Mouse (Mus musculus) c-Kit-positive CD71-positive TER-119-positive erythroid progenitor cells, embryonic 14.5 days (primary cell): ENCODE measurements at regions not wholly inside any gene's neighbourhood (a gene's known extent, or its start where the extent isn't known, plus 50 kb on each side); places are given as distances from the start of the nearest gene placed in this dataset.
"Not testable (repeated sequence)": the region's sequence is repeated elsewhere in the genome, so short reads cannot be mapped to it uniquely, and the experiment has no call there.

ENCODE experiments used
- DNase-seq: peaks from one replicate; pipeline ENCODE4 v3.0.0-alpha.2; 2013; ENCODE audit warnings: low spot score

DNA sequence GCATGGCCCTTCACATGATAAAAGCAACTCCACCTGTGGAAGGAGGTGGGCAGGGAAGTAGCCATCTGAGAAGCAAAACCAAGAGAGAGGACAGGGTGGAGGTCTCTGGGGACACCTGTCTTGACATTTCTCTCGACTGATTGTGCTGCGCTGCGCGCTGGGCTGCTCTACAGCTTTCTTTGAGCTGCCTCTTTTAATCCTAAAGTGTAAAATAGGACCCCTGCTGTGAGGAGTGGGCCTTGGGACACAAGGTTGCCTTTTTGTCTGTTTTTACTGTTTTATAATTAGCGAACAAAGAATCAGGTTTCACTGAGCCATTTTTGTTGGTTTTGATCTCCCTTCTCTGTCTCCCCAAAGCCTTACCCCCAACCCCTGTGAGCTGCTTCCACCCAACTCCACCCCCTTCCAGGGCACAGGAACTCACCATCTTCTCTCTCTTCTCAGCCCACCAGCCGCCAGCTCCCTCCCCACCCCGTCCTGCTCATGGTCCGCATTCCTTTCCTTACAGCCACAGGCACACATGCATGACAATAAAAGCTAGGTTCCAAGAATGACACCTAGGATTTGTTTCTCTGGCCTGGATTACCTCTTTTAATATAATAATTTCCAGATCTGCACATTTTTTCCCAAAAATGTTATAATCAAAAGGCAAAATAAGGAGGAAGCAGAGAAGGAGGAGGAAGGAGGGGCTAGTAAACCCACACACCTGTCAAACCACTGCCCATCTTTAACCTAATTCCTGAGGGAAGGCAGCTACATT is 57.3 kb downstream of the Cbln4 start:
- no peak for DNase-seq

DNA sequence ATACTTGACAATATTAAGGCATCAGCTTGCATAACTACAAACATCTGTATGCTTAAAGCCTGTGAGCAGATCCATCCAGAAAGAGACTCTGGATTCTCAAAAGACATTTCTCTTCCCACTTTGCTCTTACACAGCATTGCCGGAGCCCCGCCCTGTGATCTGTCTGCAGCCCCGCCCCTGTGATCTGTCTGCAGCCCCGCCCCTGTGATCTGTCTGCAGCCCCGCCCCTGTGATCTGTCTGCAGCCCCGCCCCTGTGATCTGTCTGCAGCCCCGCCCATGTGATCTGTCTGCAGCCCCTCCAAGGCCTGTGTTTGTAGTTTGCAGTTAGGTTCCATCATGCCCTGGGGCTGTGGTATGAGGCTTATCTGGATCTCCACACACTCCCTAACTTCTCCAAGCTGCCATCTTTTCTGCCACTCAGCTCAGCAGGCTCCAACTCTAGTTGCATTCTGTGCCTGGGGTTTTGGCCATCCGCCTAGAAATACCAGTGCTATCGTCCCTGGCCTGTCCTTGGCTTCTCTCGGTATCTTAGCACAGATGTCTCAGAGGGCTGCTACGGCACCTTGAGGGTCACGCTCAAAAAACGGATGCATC is 73.9 kb downstream of the Cbln4 start:
- DNase-seq: no peak

DNA sequence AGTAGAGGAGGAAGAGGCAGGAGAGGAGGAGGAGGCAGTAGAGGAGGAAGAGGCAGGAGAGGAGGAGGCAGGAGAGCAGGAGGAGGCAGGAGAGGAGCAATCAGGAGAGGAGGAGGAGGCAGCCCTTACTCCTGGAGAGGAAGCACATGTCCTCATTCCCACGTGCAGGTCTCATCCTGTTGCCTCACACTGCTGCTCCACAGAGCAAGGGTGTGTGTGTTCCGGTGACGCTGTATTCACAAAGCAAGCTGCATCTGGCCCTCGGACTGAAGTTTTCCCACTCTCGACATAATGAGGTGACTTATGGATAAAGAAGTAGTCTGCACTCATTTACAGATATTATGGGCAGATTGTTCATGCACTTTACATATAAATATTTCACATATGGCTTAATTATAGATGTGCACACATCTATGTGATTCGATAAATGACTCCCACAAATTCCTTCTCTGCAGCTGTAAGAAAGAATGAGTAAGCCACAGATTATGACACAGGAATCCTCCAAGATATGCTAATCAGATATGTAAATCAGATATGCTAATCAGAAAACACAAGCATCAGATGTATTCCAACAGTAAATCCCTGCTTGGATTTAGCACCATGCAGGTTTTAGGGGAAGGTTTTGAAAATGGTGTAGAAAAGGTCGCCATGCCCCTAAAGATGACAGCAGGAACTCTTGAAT is 96.6 kb downstream of the Cbln4 start:
- no peak for DNase-seq

DNA sequence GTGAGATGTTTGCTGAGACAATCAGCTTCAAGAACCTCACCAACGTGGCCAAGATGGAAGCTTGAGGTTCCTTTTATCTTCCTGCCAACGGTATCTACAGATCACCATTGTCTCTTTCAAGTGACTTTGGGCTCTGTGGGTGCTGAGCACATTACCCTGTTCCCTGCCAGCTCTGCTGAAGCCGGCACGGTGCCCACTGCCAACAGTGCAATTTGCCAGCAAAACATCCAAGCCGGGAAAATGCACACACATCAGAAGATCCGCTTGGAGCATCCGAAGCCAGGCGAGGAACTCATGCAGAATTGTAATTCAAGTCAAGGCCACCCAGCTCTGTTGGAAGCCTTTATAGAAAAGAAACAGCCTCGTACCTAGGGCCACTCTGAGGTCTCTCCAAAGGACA is 100.6 kb downstream of the Cbln4 start:
- DNase-seq: no peak

DNA sequence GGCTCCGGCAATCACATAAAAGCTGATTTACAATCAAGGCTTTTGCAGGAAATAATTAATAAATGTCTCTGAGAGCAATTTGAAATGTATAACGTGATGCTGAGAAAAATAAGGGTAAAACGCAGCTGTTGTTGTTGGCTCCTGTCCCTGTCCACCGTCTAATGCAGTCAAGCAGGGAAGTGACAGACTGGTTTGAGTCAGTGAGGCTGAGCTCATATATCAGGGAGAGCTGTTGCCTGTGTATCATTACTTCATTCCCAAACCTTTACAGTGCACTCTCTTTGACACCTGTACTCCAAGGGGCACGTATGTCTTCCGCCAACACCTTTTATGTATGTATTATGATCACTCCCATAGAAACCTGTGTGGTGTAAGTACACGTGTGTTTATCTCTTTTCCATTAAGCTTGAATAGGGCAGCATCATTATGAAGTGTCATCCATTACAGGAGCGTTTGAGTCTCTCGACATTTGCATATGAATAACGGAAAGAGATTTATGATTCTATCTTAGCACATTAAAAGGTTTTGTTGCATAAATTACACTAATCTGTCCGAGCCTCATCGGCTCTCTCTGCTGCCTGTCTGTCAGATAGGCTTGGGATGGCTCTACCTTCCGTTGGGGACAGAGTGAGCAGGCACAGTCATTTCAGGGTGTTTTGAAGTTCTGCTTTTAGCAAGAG is 107.5 kb downstream of the Cbln4 start:
- DNase-seq: no peak

DNA sequence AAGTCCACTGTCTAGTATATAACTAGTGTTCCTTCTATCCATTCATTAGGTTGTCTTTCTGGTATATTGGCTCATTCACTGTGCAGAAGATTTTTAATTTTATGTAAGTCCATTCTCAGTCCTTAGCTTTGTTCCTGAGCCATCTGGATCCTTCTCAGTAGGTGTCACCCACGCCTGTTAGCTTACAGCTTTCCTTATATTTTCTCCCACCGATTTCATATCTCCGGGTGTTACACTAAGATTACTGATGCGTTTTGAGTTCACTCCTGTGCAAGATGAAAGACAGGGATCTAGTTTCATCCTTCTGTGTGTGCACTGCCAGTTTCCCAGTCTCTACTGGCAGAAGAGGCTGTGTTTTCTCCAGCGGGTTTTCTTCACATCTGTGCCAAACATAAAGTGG is 122.3 kb downstream of the Cbln4 start:
- no peak for DNase-seq

DNA sequence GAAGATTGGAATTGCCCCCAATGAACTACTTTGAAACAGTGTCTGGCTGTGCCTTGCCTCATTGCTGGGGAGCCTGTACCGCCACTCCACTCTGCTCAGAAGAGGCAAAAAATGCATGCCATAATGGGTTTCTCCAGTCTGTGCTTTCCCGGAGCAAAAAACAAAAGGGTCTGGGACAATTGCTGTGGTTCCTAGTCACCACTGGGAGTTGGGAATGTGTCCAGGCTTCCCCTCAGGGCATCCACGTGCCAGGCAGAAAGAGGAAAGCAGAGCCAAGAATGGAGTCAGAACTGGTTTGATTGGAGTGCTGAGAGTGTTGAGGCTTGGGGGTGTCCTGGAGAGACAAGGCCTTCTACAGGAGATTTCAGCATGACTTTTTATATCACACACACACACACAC is 156.0 kb downstream of the Cbln4 start:
- no peak for DNase-seq

DNA sequence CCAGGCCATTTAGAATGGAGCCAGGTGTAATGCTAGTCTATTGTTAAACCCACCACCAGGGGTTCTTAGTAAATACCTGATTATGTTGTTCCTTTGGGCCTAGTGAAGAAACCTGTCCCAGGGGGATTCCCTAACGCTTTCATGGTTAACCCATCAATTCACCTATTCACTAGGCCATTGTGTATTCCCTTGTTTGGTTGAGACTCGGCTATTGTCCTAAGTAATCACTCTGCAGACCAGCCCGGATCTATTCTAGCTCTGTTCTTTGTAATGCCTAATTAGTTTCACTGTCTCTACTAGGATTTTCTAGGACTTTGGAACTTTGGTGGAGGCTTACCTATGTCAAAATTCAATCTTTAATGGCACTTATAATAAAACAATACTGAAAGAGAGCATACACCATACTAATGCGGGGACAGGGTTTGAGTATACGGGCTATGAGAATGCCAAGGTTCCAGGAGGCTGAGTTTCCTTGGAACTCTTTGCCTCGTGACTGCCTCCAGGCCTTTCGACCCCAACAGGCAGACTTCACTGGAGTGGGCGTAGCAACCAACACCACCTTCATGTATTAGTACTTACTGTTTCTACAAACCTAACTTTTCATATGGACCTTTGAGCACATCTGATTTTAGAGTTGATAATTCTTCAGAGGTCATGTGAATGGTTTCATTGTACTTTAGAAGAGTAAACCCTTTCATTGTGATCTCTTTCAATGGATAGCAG is 163.9 kb downstream of the Cbln4 start:
- not testable (repeated sequence) for DNase-seq

DNA sequence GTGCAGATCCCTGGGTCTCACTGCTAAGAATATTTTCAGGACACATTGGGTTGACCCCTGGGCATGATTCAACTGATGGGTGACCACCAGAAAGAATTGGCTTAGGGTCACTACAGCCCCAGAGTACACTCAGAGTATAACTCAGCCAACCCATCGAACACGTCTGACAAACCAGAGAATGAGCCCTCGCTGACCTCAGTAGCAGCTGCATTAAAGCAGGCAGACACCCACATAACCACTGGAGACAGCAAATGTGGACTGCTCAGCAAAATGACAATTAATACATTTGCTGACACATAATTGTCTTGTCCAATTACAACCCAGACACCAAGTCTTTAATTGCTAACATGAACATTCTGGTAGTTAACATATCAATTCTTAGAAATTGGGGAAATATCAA is 175.7 kb downstream of the Cbln4 start:
- DNase-seq: no peak

DNA sequence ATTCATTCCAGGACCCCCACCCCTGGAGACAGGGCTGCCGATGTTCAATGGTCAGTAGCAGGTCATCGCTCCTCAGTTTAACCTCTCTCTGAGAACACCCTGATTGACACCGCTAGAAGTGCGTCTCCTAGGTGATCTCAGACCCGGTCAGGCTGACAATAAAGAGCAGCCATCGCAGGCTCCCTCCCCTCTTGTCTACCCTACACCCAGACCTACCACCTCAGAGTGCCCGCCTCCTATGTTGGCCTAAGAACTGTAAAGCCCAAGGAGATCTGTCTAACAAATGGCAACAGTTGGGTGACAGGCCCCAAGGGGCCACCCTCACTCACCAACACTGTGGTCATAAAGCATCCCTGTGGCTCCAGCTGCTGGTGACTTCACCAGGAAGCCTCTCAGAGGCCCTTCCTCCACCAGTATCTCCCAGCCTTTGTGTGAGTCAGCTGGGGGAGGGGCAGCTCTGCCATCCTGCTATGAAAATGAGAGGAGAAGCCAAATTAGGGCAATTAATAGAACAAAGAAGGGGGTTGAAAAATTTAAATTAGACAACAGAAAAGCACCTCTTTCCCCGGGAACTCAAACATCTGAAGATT is 178.8 kb downstream of the Cbln4 start:
- DNase-seq: no peak

DNA sequence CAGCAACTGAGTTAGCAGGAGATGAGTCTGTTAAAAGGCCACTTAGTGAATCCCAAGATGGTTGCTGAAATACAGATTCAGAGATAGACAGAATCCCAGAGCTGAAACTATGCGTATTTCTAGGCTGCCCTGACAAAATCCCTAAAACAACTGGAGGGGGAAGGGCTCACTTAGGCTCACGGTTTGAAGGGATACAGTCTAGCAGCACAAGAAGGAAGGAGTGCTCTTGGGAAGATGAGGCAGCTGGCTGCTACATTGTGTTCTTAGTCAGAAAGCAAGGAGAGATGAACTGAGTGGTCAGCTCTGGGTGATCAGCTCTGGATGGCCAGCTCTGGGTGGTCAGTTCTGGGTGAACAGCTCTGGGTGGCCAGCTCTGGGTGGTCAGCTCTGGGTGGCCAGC is 180.6 kb downstream of the Cbln4 start:
- no peak for DNase-seq

DNA sequence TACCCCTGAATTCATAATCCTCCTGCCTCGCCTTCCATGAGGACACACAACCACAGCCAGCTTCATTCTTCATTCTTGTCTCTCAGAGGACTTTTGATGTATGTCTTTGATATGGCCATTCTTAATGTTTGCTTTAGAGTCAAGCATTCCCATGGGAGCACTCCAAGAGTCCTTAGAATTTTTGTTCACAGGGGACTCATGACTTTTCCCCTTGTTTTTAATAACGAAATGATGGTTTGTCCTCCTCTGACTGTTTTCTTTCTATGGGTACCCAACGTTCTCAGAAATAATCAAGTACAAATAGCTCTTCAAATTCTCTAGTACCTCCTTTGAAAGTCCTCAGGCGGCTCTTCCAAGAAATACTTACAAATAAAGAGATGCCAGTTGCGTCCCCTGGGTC is 184.4 kb downstream of the Cbln4 start:
- no peak for DNase-seq

DNA sequence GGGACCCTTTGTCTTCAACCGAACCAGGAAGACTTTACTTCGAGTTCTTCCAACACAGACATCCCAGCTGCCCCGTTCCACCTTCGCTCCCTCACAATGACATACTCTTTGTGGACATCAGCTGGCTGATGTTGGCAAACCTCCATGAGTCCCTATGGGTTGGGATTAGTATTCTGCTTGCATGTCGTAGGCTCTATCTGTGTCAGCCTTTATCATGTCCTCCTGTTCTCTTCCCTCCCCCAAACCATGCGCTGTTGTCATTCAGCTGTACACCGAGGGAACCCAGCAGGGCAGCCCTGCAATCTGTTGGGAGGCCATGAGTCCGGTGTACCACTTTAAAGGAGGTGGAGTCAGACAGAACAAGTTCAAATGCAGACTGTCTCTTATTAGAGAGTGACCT is 186.8 kb downstream of the Cbln4 start:
- DNase-seq: no peak

DNA sequence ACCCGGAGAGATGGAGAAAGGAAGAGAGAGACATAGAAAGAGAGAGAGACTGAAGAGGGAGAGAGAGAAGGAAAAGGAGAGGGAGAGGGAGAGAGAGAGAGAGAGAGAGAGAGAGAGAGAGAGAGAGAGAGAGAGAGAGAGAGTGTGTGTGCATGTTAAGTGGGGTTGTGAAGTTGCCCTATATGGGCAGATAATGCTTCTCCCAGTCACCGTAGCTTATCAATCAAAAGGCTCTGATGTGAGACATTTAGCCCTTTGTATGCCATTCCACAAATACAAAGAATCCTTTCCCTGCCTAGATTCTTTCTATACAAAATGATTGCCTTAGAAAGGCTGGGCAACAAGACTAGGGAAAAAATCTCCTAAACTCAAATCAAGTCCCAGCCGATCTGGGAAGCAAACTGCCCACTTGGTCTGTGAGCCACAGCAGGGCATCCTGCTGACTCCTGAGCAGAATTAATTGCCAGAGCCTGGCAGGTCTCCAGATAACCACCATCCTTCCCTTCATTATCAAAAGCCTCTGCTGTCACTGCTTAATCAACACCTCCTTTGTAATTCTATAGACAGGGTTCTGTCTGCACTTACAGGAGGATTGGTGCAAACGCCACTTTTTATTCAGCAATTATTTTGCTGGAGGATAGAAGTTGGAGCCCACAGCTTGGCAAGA is 196.3 kb downstream of the Cbln4 start:
- no peak for DNase-seq

DNA sequence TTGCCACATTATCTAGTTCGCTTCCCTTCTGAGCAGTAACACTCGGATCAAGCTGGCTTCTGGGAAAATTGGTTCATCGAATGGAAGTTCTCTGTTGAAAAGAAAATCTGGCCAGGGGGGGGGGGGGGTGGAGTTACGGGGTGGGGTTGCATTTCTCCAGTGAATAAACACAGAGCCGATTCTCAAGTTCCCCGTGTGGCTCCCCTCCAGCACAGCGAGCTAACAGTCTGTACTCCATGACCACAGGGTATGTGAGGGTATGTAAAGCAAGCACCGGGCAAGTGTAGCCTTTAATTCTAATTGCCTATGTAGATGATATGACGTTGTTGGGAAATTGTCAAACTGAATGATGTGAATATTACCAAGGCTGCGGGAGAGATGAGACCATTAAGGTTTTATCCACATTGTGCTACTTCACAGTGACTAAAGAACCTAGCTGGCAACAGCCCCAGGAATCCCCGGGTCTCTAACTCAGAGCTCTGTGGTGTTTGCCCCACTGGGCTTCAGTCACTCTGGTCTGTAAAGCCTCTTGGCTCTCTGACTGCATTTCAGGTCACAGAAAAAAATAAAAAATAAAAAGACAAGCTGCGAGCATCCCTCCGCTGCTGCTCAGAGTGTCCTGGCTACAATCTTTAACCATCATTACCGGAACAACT is 203.1 kb downstream of the Cbln4 start:
- no peak for DNase-seq

DNA sequence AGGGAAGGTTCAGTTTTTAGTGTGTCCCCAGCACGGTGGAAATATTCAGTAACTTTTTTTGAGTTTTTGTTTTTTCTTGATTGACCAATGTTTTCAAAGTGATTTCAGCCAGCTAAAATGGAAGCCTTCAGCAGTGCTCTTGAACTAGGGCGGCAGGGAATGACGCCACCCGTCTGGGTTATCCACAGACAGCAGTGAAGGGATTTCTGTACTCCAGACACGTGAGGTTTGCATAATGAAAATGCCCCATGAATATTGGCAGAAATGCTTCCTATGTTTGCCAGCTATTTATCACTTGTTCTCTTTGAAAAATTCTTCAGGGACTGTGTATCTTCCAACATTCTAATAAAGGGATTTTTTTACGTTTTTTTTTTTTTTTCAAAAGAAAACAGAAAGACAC is 221.1 kb downstream of the Cbln4 start:
- no peak for DNase-seq

DNA sequence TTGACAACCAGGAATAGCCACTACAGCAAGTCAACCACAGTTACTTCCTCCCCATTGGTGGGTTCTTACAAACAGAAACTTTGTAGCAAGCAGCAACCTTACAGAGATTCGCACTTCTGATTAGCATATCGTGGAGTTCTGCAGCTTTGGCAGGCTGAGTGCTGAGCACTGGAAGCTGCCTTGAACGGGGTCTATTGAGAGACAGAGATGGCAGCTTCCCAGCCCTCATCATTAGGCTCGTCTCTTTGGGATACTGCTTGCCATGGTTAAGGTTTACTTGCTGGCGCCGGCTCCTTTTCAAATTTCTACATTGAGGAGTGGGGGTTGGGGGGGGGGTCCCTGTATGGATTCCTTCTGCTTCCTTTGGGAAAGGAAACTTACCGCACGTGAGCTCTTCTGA is 224.8 kb downstream of the Cbln4 start:
- no peak for DNase-seq

DNA sequence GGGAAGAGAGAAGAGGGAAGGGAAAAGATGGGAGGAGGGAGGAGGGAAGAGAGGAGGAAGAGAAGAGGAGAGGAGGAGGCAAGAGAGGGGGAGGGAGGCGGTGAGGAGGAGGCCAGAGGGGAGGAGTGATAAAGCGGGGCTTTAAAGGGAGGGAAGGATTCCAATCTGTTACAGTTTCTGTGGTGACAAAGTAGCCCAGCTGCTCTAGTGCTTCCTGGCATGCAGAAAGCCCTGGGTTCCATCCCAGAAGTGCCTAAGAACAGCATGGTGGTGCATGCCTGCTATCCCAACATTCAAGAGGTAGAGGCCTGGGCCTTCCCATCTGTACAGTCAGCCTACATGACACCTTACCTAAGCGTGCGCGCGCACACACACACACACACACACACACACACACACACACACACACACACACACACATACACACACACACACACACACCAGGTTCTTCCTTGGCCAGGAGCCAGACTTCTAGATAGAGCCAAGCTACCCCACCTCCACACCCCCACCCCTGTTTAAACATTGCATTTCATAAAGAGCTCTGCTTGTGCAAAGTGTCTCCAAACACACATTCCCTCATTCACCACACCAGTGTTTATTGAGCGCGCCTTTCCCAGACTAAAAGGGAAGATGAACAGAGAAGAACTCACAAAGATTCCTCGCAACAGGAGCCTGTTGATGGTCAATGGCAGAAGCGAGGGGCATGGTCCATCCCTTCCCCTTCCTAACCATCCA is 226.4 kb downstream of the Cbln4 start:
- DNase-seq: no peak

DNA sequence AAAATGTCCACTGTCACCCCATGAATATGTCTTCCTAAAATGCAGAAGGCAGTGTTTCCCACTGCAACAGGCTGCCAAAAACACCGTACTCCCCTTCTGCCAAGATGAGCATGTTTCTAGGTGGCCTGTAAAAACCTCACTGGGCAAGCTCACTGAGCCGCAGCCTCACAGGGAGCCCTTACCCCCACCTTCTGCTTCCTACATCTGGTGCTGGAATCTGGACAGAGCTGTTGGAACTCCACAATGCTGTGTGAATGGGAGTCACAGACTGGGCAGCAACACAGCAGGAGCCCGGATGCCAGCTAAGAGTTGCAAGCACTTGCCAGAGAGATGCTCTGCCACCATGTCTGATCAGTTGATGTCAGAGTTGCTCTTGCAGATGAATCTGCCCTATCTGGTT is 230.6 kb downstream of the Cbln4 start:
- no peak for DNase-seq

DNA sequence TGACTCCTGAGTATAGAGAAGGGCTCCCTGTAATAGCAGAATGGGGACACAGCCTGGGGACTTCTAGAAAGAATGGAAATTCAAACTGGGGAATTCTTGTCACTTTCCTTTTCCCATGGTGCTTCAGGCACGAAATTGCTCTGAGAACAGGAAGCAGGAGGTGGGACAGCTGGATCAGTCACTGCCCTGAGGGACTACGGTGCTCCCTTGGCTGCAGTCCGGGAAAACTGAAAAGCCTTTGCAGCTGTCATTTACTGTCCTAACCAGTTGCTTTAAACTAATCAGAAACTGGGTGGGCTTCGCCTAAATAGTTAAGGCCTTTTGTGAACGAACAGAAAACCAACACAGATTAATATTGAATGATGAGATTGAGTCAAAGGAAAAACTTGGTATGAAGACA is 237.9 kb downstream of the Cbln4 start:
- DNase-seq: no peak
